Mouse (Mus musculus) A20 (cell line): Measurements from ENCODE around the gene Uck2.
A peak's percentile ranks its signal among the peaks of the same experiment; 100 is the strongest.

ENCODE experiments used
- DNase-seq: peaks from one replicate; pipeline ENCODE4 v3.0.0-alpha.2; 2011; ENCODE audit warnings: low read depth, low spot score

Gene Uck2

DNA sequence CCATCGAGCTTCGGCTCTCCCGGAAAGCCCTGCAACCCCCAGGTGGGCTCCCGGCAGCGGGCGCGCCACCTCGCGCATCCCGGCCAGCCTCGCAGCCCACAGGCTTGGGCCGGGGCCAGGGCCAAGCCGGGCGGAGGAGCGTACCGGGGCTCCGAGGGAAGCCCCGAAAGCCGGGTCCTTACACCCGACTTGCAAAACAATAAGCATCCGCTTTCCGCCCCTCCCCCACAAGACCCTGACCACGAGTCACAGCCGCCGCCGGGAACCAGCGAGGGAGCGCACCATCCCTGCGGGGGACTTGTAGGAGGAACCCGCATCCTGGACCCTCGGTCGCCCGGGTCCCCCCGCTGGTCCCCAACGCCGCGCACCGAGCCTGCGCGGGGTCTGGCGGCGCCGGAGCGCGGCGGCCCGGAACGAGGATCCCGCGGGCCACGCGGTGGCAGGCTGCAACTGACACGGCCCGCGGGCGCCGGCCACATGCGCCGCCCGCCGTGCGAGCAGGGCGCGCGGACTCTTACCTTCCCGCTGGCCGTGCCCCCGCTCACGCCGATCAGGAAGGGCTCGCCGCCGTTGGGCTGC is 773 bp downstream of the Uck2 start:
- DNase-seq, result peak; percentile 89

DNA sequence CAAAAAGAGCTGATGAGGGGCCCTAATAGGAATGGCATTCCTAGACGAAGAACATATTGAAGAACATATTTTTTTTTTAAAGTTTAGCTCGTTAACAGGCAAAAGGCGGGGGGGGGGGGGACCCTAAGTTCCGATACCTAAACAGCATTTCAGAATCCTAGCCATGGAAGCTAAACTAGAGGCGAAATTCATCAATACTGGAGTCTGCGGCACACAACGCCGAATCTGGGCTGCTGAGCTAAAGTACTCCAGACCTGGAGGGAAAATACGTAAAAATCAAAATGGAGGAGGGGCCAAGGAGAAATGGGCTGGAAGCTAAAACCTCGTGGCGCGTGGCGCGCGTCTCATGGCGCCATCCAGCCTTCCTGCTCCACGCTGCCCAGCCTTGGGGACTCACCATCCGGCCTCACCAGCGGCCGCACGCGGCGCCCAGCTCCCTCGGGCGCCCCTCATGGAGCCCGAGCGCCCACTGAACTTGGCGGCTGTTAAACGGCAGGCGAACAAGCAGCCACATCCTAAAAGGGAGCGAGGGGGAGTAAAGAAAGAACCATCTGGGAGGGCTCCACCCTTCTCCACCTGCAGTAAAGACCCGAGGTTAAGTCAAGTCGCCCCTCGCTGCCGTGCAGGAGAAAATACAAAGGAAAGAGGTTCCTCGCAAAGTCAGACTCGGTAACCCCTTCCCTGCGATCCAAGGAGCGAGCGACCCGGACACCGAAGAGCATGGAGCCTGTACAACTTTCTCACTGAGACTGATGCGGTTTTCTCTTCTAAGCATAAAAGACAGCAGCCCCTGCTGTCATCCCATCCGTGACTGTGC is 1.5 kb downstream of the Uck2 start:
- DNase-seq, result peak; percentile 78

DNA sequence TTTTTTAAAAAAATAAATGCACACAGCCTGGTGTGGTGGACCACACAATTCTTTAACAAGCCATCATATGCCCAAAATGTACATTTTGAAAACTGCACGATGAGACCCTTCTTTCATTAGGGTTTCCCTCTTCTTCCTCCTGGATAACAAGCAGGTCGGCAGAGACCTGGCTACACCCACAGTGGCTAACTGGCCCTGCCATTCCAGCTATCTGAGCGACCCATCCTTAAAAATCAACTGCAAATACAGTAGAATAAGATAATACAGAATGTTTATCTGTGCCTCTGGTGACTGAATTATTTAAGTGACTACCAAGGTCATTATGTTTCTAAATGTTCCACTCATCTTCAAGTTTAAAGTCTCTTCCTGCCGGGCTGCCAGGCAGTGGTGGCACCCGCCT is 2.4 kb downstream of the Uck2 start:
- peak; percentile 24 for DNase-seq

DNA sequence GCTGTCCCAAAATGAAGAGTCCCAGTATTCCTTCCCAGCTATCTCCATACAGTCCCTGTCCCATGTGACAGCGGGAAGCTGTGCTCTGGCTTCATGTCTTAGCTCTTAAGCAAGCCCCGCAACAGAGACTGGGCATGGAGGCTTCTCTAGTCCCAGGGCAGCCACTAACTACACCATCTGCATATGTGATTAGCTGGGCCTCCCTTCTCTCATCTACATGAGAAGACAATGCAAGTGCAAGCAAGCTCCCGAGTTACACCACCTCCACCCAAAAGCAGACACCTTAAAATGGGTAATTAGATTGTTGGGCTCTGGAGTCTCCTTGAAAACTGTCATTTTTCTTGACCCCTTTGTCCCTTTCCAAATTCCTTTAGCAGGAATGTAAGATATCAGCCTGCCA is 3.0 kb downstream of the Uck2 start:
- DNase-seq, result no peak

DNA sequence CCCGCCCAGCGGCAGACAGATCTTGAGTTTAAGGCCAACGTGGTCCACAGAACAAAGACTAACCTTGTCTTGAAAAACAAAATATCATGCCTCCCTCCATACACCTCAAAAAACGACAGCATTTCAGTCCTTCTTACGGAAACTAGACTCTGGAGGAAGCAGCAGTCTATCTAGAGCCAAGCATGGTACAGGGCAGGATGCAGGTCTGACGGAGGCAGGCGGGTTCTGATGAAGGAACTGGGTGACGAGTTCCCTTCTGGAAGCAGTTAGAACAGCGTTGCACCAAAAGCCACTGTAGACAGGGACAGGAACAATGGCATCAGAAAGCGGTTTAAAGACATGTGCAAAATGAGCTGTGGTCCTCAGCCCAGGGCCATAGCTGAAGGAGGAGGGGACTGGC is 5.1 kb downstream of the Uck2 start:
- no peak for DNase-seq

DNA sequence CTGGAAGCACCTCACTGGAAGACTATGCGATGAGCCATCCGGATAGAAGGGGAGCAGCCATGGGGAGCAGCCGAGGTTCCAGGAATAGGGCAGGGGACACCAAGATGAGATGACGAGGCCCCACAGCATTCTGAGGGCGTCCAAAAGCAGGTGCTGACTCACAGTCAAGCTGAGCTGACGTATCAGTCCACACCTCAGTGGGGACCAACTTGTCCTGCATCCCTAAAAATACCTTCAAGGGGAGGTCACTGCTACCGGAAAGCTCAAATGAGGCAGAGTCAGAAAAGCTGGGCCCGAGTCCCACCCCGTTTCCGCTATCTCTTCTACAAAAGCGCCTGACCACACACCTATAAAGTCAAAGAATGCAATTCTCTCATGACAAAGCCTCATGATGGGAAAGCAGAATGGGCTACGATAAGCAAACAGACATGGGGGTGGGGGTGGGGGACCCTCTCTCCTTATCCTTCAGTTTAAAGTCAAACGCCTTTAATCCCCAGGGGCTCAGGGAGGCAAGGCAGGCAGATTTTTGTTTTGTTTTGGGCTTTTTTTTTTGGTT is 5.9 kb downstream of the Uck2 start:
- DNase-seq, result no peak

DNA sequence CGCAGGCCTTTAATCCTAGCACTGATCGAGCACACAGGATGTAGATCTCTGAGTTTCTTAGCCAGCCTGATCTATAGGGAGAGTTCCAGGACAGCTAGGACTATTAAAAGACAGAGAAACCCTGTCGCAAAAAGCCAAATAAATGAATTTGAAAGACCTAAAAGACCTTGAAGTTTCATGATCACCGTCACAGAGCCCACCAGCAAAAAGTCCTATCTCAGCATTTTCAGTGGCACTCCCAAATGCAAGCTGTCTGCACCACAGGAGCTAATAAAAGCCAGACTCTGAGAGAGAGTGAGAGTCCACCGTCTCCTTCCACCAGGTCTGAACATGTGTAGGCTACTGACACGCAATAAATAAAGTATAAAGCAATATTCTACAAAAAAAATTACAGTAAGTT is 6.7 kb downstream of the Uck2 start:
- no peak for DNase-seq

DNA sequence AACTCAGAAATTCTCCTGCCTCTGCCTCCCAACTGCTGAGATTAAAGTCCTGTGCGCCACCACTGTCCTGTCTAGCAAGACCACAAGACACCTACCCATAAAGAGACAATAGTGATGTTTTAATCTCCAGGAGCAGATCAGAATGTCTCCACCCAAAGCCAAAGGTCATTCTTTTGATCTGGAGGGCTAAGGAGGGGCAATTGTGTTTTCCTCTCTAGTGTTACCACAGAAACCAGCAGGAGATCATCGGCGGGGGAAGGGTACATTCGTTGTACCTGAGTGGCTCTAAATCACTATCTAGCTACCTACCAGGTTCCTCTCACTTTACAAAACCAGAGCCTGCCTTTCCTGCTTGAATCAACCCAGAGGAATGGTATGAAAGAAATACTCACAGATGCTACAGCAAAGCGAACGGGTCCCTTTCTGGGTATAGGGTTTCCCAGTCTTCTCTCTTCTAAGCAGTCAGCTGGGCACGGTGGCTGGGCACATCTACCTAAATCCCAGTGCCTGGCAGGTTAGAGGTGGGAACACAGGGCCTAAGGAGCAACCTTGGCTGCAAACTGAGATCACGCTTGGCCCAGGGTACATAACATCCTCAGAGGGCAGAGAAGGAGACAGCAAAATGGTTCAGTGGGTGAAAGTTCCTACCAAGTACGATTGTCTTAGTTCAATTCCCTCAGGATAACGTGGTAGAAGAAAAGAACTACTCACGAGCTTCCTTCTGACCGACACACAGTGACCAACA is 10.3 kb downstream of the Uck2 start:
- DNase-seq, result no peak

DNA sequence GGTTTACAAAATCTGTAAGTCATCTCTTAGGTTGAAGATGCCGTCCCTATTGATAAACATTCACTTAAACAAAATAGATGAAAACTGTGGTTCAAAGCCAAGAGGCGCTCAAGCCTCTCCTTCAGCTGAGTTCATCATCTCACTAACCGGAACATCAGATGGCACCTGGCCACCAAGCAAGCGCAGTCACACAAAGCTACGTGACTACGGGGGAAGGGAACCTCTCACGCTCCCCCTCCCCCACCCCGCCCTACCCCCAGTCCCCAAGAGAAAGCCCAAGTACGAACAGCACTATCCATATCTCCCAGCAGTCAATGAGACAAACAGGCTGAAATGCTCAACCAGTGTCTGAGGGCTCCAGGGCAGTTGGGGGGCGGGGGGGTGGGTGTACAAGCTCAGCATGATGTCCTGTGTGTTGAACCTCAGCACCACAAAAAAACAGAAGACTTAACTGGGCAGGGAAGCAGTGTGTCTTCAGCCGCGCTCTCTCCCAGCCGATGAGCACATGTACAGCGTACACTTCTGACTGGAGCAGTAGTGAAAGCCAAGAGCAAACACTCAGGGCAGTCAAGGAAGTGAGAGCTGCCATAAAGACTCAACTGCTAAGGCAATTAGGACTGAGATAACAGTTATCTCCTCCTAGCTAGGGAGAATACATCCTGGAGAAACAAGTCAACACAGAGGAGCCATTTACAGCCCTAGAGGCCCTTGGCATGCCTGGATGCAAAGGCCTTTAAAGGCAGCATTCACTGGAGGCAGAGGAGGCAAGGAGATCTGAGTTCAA is 11.5 kb downstream of the Uck2 start:
- DNase-seq, result no peak

DNA sequence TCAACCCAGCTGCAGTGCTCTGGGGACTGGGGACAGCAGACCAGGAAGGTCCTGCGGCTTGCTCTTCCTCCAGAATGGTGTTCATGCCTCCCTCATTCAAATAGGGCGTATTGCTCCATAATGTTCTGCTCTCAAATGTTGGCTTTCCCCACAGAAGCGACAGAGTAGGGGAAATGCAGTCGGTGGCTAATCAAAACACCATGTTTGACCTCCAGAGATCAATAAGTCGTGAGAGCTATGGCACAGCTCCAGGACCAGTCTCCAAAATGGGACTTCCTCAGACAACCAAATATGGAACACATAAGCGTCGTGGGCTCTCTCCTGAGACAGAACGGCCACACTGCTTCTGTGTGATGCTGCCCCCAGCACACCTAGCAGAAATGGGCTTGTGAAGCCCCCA is 13.3 kb downstream of the Uck2 start:
- DNase-seq, result no peak

DNA sequence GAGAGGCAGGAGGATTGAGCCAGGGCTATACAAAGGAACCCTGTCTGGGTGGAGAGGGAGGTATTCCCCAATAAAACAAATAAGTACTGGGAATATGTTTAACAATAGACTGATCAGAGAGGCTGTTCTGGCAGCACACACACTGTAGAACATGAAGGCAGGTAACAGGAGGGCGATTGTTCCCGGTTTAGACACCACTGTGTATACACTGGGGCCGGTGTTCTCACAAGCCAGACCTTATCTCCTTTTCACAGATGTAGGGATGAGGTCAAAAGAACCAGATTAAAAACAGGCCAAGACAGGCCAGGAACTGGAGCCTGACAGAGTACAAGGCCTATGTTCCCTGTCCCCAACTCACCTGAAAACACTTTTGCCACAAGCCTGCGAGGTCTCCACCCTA is 13.8 kb downstream of the Uck2 start:
- DNase-seq, result no peak

DNA sequence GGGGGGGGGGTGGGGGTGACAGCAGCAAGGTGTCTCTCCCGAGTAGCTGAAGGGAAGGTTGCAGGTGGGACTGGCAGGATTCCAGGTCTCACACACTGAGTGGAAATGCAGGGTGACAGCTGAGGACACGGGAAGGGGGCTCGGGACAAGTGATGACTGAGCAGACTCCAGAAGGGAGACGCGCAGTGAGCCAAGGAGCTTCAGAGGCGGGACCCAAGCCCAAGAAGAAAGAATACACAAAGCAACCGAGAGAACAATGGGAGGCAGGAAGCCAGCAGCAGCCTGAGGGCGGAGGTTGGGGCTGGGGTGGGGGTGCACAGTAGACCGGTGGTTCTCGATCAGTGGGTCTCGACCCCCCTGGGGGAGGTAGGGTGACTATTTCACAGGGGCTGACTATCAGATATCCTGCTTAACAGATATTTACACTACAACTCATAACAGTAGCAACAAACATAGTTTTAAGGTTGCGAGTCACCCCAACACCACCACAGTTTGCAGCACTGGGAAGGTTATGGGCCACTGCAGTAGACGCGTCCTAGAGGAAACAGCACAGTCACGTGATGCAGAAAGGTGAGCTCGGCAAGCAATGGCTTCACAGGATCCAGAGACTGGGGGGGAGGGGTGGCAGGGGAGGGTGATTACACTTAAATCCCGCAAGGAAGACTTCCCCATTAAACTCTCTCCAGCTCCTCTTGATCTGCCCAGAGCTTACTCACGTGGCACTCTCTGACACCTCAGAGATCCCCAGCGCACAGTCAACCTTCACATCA is 14.6 kb downstream of the Uck2 start:
- no peak for DNase-seq

DNA sequence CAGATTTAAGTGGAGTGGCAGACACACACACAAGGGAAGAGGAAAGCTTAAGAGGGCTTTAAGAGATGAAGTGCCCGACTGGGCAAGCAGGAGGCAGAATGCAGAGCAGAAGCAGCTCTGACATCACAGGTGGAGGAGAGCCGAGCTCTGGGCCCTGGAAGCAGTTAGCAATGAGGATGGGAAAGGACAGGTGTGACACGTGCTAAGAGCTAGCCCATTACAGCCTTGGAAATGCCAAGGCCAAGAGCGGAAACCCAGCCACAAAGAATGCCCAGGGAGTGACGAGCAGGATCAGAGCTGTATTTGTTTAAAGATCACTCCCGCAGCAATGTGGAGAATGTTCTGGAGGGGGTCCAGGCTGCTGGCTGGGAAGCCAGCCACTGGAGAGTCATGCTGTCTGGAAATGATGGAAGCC is 15.3 kb downstream of the Uck2 start:
- DNase-seq, result no peak

DNA sequence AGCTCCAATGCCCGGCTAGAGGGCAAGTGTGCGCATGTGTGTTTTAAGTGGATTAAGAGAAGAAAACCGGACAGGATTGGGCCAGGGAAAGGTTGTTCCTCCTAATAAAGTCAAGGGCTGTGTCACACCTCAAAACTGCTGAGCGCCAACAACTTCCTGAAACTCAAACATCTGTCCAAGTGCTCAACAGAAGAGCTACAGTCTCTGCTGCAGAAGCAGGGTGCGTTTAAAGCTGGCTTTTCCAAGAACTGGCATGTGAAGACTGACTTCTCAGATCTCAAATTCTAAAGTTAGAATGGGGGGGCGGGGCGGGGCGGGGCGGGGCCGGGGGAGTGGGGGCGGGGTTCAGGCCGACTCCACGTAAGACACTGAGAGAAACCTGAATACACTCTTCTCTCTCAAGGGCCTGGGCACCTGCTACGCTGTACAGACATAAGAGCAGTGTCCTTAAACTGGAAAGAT is 15.7 kb downstream of the Uck2 start:
- peak; percentile 40 for DNase-seq

DNA sequence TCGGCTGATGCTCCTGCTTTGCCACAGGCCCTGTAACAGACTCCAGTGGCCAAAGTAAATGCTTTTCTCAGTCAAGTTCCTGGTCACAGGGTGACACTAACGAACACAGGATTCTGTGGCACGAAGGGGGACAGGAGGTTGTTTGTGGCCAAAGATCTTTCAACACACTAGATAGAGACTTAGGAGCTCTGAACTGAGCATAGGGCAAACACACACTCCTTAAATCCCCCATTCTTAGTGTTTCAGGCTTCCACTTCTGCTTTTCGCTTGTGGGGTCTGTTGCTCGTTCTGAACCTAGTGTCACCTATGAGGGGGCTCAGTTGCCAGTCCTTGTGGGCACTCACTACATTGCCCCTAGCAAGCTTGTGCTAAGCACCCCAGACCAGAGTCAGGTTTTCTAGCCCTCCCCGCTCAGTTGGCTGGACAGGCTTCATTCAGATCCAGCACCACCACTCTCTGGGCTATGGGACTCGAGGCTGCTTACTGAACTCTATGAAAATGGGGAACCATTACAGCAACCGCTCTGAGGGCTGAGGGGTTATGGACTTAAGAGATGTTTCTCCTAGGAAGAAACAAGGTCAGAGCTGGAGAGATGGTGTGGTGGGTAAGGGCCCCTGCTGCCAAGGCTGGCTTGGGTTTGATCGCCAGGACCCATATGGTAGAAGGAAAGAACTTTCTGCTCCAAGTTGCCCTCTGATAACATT is 16.6 kb downstream of the Uck2 start:
- peak; percentile 69 for DNase-seq

DNA sequence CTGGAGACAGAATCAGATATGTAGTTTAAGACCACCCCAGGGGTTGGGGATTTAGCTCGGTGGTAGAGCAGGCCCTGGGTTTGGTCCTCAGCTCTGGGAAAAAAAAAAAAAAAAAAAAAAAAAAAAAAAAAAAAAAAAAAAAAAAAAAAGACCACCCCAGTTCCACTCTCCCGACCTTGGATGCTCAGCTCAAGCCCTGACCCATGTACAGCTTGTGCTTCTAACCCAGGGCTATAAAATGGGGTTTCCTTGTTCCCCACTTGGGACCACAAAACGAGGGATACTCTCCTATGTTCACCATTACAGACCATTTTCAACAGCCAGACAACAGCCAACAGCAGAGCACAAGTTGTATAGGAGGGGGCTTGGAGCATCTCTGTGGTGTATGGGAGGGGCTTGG is 18.4 kb downstream of the Uck2 start:
- no peak for DNase-seq

DNA sequence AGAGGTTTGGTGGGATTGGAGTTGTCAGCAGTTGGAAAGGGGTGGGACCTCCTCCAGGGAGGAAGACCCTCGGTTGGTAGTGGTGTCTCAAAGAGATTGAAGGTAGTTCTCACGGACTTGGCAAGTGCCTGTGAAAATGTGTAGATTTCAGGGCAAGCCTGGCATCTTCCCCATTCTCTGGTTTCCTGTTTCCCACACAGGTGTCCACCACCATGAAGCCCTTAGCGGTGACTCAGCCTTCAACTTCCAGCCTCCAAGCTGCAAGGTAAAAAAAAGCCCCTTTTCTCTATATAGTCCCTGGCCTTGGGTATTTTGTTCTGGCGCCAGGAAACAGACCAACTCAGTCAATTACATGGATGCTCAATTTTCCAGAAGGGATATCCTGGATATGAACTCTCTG is 19.8 kb downstream of the Uck2 start:
- no peak for DNase-seq

DNA sequence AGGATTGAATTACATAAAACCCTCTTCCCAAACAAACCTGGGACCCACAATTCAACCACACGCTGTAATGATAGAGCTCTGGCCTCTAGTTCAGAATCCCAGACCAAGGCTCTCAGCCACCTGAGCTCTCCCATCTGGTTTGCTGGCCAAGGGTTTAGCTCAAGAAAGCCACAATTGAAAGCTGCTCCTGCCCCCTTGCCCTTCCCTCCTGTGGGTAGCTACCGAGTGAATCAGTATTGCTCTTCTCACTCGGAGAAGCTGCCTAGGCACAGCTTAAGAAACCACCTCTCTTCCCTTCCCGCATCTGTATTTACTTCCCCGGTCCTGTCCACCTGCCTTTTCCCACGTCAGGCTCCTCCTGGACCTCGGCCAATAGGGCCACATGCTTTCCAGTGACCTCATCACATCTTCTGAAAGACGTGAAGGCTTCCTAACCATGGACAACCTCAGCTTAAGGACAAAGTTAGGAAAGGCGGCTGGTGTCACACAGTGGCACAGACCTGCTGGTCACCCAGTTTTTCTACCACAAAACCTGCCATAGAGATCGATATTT is 22.6 kb downstream of the Uck2 start:
- no peak for DNase-seq

DNA sequence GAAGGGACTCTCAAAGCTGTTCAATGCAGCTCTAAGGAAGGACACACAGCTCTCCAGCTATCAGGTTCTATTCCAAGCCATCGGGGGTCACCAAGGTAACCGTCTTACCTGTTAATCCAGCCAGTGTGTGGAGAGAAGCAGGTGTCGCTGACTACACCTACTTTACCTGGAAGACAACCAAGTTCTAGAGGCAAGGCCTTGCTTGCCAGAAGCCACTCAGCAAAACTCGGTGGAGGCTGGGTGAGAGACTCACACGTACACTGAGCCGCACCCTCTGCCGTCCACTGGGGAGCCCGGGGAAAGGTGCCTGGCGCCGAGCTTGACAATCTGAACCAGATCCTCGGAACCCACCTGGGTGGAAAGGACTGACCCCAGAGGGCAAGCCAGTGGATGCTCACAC is 23.4 kb downstream of the Uck2 start:
- DNase-seq, result no peak

DNA sequence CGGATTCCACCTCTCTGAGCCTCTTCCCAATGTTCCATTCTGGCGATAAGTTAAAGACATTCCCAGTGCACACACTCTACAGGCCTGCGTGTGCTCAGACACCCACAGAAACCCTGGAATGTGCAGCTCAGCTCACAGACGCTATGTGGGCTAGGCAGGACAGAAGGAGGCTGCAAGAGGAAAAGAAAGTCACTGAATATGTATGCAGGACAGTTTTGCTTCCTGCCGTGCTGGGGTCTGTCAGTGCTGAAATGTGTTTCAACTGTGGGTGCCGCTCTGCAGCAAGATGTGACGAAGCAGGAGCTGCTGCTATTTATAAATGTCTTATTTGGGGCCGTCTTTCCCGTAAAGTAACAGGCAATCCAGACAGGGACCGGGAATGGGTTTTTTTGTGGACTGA is 25.4 kb downstream of the Uck2 start:
- DNase-seq, result no peak
